Mouse (Mus musculus) small intestine, adult 2 months (tissue): ENCODE results near the gene Ikbke. TPM values are rescaled to one million over a fixed set of nuclear protein-coding genes. Genes with fewer than 3 reads are reported as not detected.

Experiments used
- H3K27ac ChIP-seq: fragments of 200-500 bp; 2 replicates; pipeline ENCODE4 v1.5.1; 2012; ENCODE audit warnings: low read depth, low read length, control low read depth, inconsistent platforms; ENCODE audit not compliant: insufficient read depth
- H3K27me3 ChIP-seq: fragments of 200-500 bp; 2 replicates; pipeline ENCODE4 v1.6.1; 2012; ENCODE audit warnings: mild to moderate bottlenecking, moderate library complexity, low read length, inconsistent platforms; ENCODE audit not compliant: control insufficient read depth, insufficient read depth
- H3K36me3 ChIP-seq: fragments of 200-500 bp; 2 replicates; pipeline ENCODE4 v1.6.1; 2012; ENCODE audit warnings: mild to moderate bottlenecking, low read length, control low read depth, inconsistent platforms; ENCODE audit not compliant: control insufficient read depth, insufficient read depth
- H3K4me1 ChIP-seq: fragments of 200-500 bp; 2 replicates; pipeline ENCODE4 v1.6.1; 2012; ENCODE audit warnings: low read length, inconsistent platforms, mixed read lengths; ENCODE audit not compliant: control insufficient read depth, insufficient read depth, insufficient read length
- H3K4me3 ChIP-seq: fragments of 200-500 bp; 2 replicates; pipeline ENCODE4 v1.5.1; 2012; ENCODE audit warnings: low read depth, mild to moderate bottlenecking, control low read depth, inconsistent platforms, low read length, moderate library complexity
- CTCF ChIP-seq: fragments of 200-500 bp; IDR thresholded peaks from 2 replicates; pipeline ENCODE4 v1.5.1; 2012; ENCODE audit warnings: low read depth, mild to moderate bottlenecking, control low read depth, inconsistent platforms, low read length, moderate library complexity, mixed read lengths; ENCODE audit not compliant: insufficient replicate concordance, insufficient read length; ENCODE audit errors: extremely low read depth
- POLR2A ChIP-seq: fragments of 200-500 bp; IDR thresholded peaks from 2 replicates; pipeline ENCODE4 v1.6.1; 2012; ENCODE audit warnings: low read depth, mild to moderate bottlenecking, control low read depth, inconsistent platforms, low read length, moderate library complexity
- WGBS: fragments of 180-500 bp; shearing (Covaris S2); methylation state at CpG from one replicate; pipeline ENCODE4 v1.1.7; 2018; 5-methylcytosine and 5-hydroxymethylcytosine counted together
- polyA plus RNA-seq: library from polyadenylated mRNA; depleted of rRNA; stranded (reverse); fragments of >200 nt; gene quantifications from 2 replicates; pipeline ENCODE4 v1.2.3, GENCODE M21; 2012

Ikbke gene
- polyA plus RNA-seq, 1 experiment, result 43.9 TPM

DNA sequence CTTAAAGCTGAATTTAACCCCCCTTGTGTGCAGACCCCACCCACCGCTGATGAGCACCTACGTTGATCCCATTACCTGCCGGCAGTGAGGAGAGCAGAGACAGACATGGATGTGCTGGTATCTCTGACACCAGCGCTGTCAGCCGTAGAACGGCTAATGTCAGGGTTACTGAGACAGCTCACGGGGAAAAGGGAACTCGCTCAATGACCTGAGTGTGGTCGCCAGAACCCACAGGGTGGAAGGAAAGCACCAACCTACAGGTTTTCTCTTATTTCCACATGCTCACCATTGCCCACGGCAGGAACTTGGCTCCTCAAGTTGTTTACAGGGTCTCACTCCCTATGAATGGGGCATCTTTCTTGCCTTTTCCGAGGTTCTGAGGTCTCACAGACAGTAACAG lies 60.5 kb downstream of the Ikbke start:
- Histone ChIP-seq H3K36me3 (no peaks in the 10 kb centered on the region), H3K27me3 (no peaks in the 10 kb centered on the region), H3K4me1 (peaks cover 3% of the 10 kb centered on the region; the same call in 1 of the 2 replicates), H3K27ac (no peak overlapping the region), H3K4me3 (no peak overlapping the region)
- TF ChIP-seq CTCF, result no peak
- TF ChIP-seq POLR2A, result no peak
- 87% methylated on average over 11 of the region's 11 CpGs for WGBS

DNA sequence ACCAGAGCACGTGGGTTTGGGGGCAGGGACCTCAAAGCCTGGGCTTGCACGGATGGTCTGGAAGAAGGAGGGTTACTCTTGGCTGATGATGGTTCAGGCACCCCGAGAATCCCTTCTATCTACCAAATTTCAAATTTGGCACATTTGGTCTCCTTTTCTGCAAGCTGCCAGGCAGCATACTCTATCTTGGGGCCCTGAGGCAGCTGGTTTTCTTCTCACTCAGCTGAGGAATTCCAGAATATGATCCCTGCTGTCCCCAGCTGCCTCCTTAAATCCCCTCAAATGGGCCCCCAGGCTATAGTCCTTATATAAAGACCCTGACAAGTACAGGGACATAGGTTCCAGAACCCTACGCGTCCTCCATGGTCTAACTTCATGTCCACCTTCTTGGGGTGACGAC lies 66.0 kb downstream of the Ikbke start:
- H3K4me3 ChIP-seq, result no peak overlapping the region
- TF ChIP-seq POLR2A, result no peak
- TF ChIP-seq CTCF, result no peak
- H3K27me3 ChIP-seq, result no peaks in the 10 kb centered on the region
- H3K36me3 ChIP-seq, result no peaks in the 10 kb centered on the region
- WGBS, result 78% methylated on average over 6 of the region's 6 CpGs
- H3K4me1 ChIP-seq, result peaks cover 13% of the 10 kb centered on the region
- H3K27ac ChIP-seq, result no peak overlapping the region

DNA sequence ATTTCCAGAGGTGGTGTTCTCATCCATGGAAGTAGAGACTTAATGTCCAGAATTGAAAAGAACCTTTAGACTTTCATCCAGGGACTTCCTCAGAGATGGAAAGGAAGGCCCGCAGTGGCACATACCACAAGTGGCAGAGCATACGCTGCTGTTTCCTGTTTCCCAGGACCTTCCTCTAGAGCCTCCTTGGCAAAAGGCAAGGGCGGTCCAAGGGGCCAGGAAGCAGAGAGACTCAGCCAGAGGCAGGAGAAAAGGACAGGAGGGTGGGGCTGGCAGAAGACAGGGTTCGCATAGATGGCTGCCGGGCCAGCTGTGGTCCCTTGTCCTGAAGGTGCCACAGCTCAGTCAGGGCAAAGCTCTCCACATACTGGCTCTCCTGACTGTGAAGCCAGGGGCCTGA lies 66.5 kb downstream of the Ikbke start:
- TF ChIP-seq POLR2A (no peak), CTCF (no peak)
- no peak overlapping the region for H3K27ac ChIP-seq
- H3K4me1 ChIP-seq, result peaks cover 13% of the 10 kb centered on the region
- 33% methylated on average over 5 of the region's 5 CpGs for WGBS
- no peaks in the 10 kb centered on the region for H3K27me3 ChIP-seq
- H3K4me3 ChIP-seq, result no peak overlapping the region
- no peaks in the 10 kb centered on the region for H3K36me3 ChIP-seq

DNA sequence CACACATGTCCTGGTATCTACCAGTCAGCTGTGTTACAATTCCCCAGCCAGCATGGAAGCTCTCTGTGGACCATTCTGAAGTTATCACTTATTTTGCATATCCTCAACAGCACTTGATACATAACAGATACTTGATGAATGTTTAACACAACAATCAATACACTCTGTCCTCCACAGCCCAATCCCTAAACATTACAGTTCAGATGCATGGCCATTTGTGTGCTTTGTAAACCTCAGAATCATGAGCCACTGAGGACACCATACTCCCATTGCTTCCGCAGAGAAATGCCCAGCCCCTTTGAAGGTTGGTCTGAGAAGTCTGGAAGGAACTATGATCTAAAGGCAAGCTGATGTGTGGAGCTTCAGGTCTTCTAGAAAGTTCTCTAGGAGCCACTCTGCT lies 67.8 kb downstream of the Ikbke start:
- Histone ChIP-seq H3K36me3 (no peaks in the 10 kb centered on the region), H3K4me1 (peaks cover 13% of the 10 kb centered on the region), H3K27ac (no peak overlapping the region), H3K4me3 (no peak overlapping the region), H3K27me3 (no peaks in the 10 kb centered on the region)
- TF ChIP-seq POLR2A, result no peak
- TF ChIP-seq CTCF, result no peak
- 75% methylated on average over 1 of the region's 1 CpGs for WGBS

DNA sequence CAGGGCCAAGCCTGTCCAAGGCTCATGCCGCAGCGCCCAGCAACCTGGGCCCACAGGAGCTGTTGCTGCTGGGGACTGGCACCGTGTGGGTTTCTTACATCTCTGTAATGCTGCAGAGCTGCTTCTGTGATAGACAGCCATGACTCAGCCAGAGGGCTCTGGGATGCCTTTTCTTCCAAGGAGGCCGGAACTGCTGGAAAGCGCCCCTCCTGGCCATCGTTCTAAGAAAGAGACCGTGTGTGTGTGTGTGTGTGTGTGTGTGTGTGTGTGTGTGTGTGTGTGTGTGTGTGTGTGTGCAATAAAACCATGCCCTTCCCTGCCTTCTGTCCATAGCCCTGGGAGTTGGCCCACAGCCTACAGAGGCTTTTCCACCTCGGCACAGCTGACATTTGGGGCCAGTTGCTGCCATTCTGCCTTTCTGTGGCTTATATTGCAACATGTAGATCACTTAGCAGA lies 69.4 kb downstream of the Ikbke start:
- Histone ChIP-seq H3K4me1 (peaks cover 13% of the 10 kb centered on the region), H3K4me3 (no peak overlapping the region), H3K27me3 (no peaks in the 10 kb centered on the region), H3K27ac (no peak overlapping the region), H3K36me3 (no peaks in the 10 kb centered on the region)
- no peak for TF ChIP-seq POLR2A
- TF ChIP-seq CTCF, result no peak
- WGBS, result 52% methylated on average over 8 of the region's 8 CpGs

DNA sequence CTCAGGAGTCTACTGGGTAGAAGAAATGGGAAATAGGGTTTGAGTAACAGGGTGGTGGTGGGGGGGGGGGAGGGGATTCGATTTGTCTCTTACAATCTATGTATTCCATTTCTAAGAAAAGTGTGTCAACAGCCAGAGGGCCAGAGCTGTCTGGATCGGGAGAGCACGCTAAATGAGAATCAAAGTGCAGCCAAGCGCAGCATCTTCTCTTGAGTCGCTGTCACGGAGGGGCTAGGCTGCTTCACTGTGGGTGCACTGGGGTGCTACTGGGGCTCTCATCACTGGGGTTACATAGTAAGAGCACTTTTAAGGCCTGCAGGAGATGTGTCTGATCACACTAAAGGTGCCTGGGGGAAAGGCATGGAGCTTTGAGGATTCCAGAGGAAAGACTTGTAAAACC lies 70.6 kb downstream of the Ikbke start:
- Histone ChIP-seq H3K4me1 (peaks cover 9% of the 10 kb centered on the region), H3K36me3 (no peaks in the 10 kb centered on the region), H3K27me3 (no peaks in the 10 kb centered on the region), H3K27ac (no peak overlapping the region), H3K4me3 (no peak overlapping the region)
- WGBS, result 90% methylated on average over 6 of the region's 6 CpGs
- no peak for TF ChIP-seq CTCF
- no peak for TF ChIP-seq POLR2A

DNA sequence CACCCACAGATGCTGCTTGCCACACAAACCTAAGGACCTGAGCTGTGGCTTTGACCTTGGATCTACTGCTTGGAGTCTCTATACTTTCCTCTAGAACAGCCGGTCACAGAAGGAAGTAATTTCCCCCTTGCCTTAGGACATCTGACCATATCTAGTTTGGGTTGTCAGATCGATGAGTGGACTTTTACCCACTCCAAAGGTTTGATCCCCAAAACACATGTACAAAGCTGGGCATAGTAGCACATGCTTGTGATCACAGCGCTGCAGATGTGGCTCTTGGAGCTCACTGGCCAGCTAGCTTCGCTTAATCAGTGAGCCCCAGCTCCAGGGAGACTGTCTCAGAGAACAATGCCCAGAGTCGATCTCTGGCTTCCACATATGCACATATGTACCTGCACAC lies 71.3 kb downstream of the Ikbke start:
- TF ChIP-seq CTCF, result no peak
- TF ChIP-seq POLR2A, result no peak
- H3K27ac ChIP-seq, result no peak overlapping the region

DNA sequence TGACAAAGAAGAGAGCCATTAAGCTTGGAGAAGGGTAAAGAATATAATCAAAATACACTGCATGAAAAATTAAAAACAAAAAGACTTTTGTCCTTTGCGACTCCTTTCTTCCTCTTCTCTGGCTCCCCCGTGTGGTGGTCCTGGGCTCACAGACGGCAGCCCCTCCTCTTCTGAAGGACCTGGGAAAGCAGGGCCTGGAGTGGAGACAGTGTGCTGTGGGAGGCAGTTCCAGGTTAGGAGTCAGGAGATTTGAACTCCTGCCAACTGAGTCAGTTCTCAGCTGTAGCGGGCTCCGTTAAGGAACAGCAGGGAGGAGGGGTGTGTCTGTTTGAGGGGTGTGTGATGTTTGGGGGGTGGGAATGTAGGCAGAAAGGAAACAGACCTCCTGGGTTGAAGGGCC lies 71.9 kb downstream of the Ikbke start:
- H3K27me3 ChIP-seq, result no peaks in the 10 kb centered on the region
- no peak overlapping the region for H3K27ac ChIP-seq
- no peak overlapping the region for H3K4me3 ChIP-seq
- TF ChIP-seq CTCF, result peak; percentile 56; the same call in 1 of the 2 replicates
- TF ChIP-seq POLR2A, result no peak
- 2% methylated on average over 5 of the region's 5 CpGs for WGBS
- no peaks in the 10 kb centered on the region for H3K36me3 ChIP-seq
- H3K4me1 ChIP-seq, result peaks cover 4% of the 10 kb centered on the region; the same call in 1 of the 2 replicates

More for the DNA sequence above, 71.3 kb downstream of the Ikbke start:
- 59% methylated on average over 5 of the region's 5 CpGs for WGBS
- H3K36me3 ChIP-seq, result no peaks in the 10 kb centered on the region
- no peaks in the 10 kb centered on the region for H3K27me3 ChIP-seq
- H3K4me1 ChIP-seq, result peaks cover 8% of the 10 kb centered on the region
- no peak overlapping the region for H3K4me3 ChIP-seq
